Mouse (Mus musculus) embryonic facial prominence, embryonic 14.5 days (tissue): Measurements from ENCODE around the gene Slc25a41. TPM values are rescaled to one million over a fixed set of nuclear protein-coding genes. Genes with fewer than 3 reads are reported as not detected.

Source experiments
- ATAC-seq: fragments of 200-750 bp; cut with Nextera tagmentation; 2 replicates; pipeline ENCODE4 v1.8.0; 2017; ENCODE audit warnings: low read depth, moderate number of reproducible peaks, moderate TSS enrichment
- DNase-seq: peaks from one replicate; pipeline ENCODE4 v3.0.0-alpha.2; 2015; ENCODE audit warnings: low spot score
- H3K27ac ChIP-seq: fragments of 300-500 bp; sonication (generic); replicated peaks from 2 replicates; pipeline ENCODE4 v1.5.1; 2014; ENCODE audit warnings: low read depth, mild to moderate bottlenecking, low read length, moderate library complexity
- H3K27me3 ChIP-seq: fragments of 300-500 bp; sonication (generic); replicated peaks from 2 replicates; pipeline ENCODE4 v1.6.1; 2014; ENCODE audit warnings: low read length; ENCODE audit not compliant: control insufficient read depth, insufficient read depth
- H3K36me3 ChIP-seq: fragments of 300-500 bp; sonication (generic); 2 replicates; pipeline ENCODE4 v1.6.1; 2014; ENCODE audit warnings: low read length, mixed read lengths; ENCODE audit not compliant: control insufficient read depth, insufficient read depth
- H3K4me1 ChIP-seq: fragments of 300-500 bp; sonication (generic); 2 replicates; pipeline ENCODE4 v1.6.1; 2014; ENCODE audit warnings: antibody characterized with exemption, low read length; ENCODE audit not compliant: control insufficient read depth, insufficient read depth
- H3K4me2 ChIP-seq: fragments of 300-500 bp; sonication (generic); 2 replicates; pipeline ENCODE4 v1.6.1; 2014; ENCODE audit warnings: low read depth, mild to moderate bottlenecking, low read length, moderate library complexity, mixed read lengths
- H3K4me3 ChIP-seq: fragments of 300-500 bp; sonication (generic); 2 replicates; pipeline ENCODE4 v1.5.1; 2014; ENCODE audit warnings: low read depth, mild to moderate bottlenecking, low read length
- H3K9ac ChIP-seq: fragments of 300-500 bp; sonication (generic); 2 replicates; pipeline ENCODE4 v1.6.1; 2014; ENCODE audit warnings: low read depth, mild to moderate bottlenecking, low read length, moderate library complexity, mixed read lengths
- H3K9me3 ChIP-seq: fragments of 300-500 bp; sonication (generic); 2 replicates; pipeline ENCODE4 v1.6.1; 2016; ENCODE audit warnings: low read length; ENCODE audit not compliant: control insufficient read depth
- WGBS: fragments of 180-500 bp; shearing (Covaris S2); extraction: QIAGEN DNeasy Blood & Tissue Kit; methylation state at CpG from one replicate; pipeline ENCODE4 v1.1.7; 2014; 5-methylcytosine and 5-hydroxymethylcytosine counted together
- polyA plus RNA-seq: library from polyadenylated mRNA; unstranded; fragments of >200 nt; fragmentation: Nextera tagmentation; extraction: Ambion mirVana; gene quantifications from 2 replicates; pipeline ENCODE4 v1.2.1, GENCODE M21; 2014

The Slc25a41 gene
- polyA plus RNA-seq, 1 experiment from 2014 or later: not detected

GRCm38 (mm10) chr17:57031661-57032420, 9.6 kb downstream of the Slc25a41 start:
- Histone ChIP-seq H3K27ac (peak overlapping the region; percentile 92), H3K4me1 (peaks cover 13% of the 10 kb centered on the region), H3K4me3 (peak overlapping the region; percentile 99), H3K36me3 (peaks cover 19% of the 10 kb centered on the region), H3K27me3 (no peaks in the 10 kb centered on the region), H3K9me3 (no peaks in the 10 kb centered on the region), H3K9ac (peak overlapping the region; percentile 65), H3K4me2 (peak overlapping the region; percentile 66)
- DNase-seq (peak; percentile 100), ATAC-seq (peak; percentile 95)
- under 1% methylated on average over 30 of the region's 38 CpGs for WGBS

DNA sequence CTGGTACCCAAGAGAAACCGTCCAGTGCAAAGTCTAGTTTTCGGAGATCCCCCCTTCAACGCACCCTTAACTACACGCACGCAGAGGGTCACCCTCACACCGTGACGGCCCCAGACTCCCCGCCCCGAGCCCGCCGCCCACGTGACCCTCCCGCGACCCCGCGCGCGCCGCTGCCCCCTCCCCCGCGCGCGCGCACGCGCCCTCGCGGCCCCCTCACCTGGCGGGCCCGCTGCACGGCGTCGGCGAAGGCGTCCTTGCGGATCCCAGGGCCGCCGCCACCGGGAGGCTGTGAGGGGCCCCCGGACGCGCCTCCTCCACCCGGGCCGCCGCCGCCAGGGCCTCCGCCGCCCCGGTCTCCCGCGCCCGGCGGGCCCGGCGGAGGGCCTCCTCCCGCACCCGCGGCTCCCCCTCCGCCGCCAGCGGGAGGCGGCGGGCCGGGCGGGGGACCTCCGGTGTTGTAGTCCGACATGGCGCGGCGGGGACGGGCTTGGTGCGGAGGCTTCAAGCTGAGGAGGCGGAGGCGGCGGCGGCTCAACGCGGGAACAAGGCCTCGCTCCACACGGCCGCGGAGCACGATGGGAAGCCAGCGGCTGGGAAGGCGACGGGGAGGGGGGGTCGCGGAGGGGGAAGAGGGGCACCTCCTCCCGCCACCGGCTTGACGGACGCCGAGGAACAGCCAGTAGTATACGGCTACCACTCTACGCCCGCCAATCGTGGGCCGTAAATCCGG, 10.4 kb downstream of the Slc25a41 start, which contains the start of gene Khsrp:
TSS of gene Khsrp (minus strand) at position 592 of the 730 bp plus-strand sequence.
- no peaks in the 10 kb centered on the region for H3K27me3 ChIP-seq
- DNase-seq (peak; percentile 41), ATAC-seq (no peak)
- no peaks in the 10 kb centered on the region for H3K9me3 ChIP-seq
- H3K36me3 ChIP-seq: peaks cover 27% of the 10 kb centered on the region
- H3K9ac ChIP-seq: peak within 1 kb of the TSS; percentile 100
- WGBS: 0% methylated on average over 7 of the region's 99 CpGs
- H3K4me2 ChIP-seq: peak within 1 kb of the TSS; percentile 93
- peak within 1 kb of the TSS; percentile 94 for H3K27ac ChIP-seq
- peak within 1 kb of the TSS; percentile 99 for H3K4me3 ChIP-seq
- peaks cover 13% of the 10 kb centered on the region for H3K4me1 ChIP-seq

GRCm38 (mm10) chr17:57029691-57030090, 11.8 kb downstream of the Slc25a41 start:
- peaks cover 41% of the 10 kb centered on the region for H3K36me3 ChIP-seq
- ATAC-seq (no peak), DNase-seq (no peak)
- H3K27ac ChIP-seq: no peak overlapping the region
- 43% methylated on average over 8 of the region's 8 CpGs for WGBS
- H3K4me3 ChIP-seq: peak overlapping the region; percentile 99
- peaks cover 13% of the 10 kb centered on the region for H3K4me1 ChIP-seq
- H3K9me3 ChIP-seq: no peaks in the 10 kb centered on the region
- peak overlapping the region; percentile 93 for H3K4me2 ChIP-seq
- no peaks in the 10 kb centered on the region for H3K27me3 ChIP-seq
- H3K9ac ChIP-seq: peak overlapping the region; percentile 100; the same call in 1 of the 2 replicates

GRCm38 (mm10) chr17:57027471-57027870, 14.0 kb downstream of the Slc25a41 start:
- 87% methylated on average over 4 of the region's 4 CpGs for WGBS
- H3K9me3 ChIP-seq: no peaks in the 10 kb centered on the region
- H3K36me3 ChIP-seq: peaks cover 63% of the 10 kb centered on the region
- no peak for ATAC-seq
- peaks cover 13% of the 10 kb centered on the region for H3K4me1 ChIP-seq
- no peak overlapping the region for H3K9ac ChIP-seq
- H3K4me2 ChIP-seq: no peak overlapping the region
- no peaks in the 10 kb centered on the region for H3K27me3 ChIP-seq
- no peak overlapping the region for H3K4me3 ChIP-seq
- DNase-seq: no peak
- no peak overlapping the region for H3K27ac ChIP-seq

DNA sequence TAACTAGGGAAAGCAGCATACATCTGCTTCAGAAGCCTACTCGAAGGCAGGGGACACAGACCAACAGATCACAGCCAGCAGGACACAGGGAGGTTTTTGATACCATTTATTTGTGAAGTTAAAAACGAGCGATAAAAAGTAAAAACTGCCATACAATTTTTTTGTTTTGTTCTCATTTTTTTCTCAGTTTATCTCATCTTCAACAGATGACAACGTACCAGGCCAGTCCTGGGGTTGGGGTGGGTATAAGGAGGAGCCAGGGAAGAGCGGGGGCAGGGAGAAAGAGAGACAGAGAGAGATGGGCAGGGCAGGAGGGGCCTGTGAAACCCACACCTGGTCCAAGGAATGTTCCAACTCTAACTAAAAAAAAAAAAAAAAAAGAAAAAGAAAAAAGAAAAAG, 20.5 kb downstream of the Slc25a41 start:
- H3K9me3 ChIP-seq: no peaks in the 10 kb centered on the region
- DNase-seq (no peak), ATAC-seq (no peak)
- H3K9ac ChIP-seq: no peak overlapping the region
- no peaks in the 10 kb centered on the region for H3K27me3 ChIP-seq
- H3K4me1 ChIP-seq: no peaks in the 10 kb centered on the region
- no peak overlapping the region for H3K4me3 ChIP-seq
- 92% methylated on average over 5 of the region's 5 CpGs for WGBS
- H3K4me2 ChIP-seq: no peak overlapping the region
- H3K27ac ChIP-seq: no peak overlapping the region
- H3K36me3 ChIP-seq: peaks cover 67% of the 10 kb centered on the region

GRCm38 (mm10) chr17:57019693-57020092, 21.8 kb downstream of the Slc25a41 start:
- Histone ChIP-seq H3K27me3 (no peaks in the 10 kb centered on the region), H3K9ac (no peak overlapping the region), H3K4me1 (no peaks in the 10 kb centered on the region), H3K9me3 (no peaks in the 10 kb centered on the region), H3K4me2 (no peak overlapping the region), H3K36me3 (peaks cover 55% of the 10 kb centered on the region), H3K4me3 (no peak overlapping the region), H3K27ac (no peak overlapping the region)
- WGBS: 86% methylated on average over 2 of the region's 2 CpGs
- ATAC-seq (no peak), DNase-seq (no peak)

- Histone ChIP-seq H3K4me1 (peaks cover 13% of the 10 kb centered on the region), H3K4me3 (peak overlapping the region; percentile 72), H3K4me2 (peak overlapping the region; percentile 89), H3K27me3 (no peaks in the 10 kb centered on the region), H3K27ac (peak overlapping the region; percentile 97), H3K9me3 (no peaks in the 10 kb centered on the region), H3K36me3 (peaks cover 15% of the 10 kb centered on the region), H3K9ac (peak overlapping the region; percentile 80; the same call in 1 of the 2 replicates)
- ATAC-seq: no peak
- DNase-seq: no peak
- WGBS: 72% methylated on average over 13 of the region's 13 CpGs
Measured at GRCm38 (mm10) chr17:57012245-57012795, 29.1 kb downstream of the Slc25a41 start.

DNA sequence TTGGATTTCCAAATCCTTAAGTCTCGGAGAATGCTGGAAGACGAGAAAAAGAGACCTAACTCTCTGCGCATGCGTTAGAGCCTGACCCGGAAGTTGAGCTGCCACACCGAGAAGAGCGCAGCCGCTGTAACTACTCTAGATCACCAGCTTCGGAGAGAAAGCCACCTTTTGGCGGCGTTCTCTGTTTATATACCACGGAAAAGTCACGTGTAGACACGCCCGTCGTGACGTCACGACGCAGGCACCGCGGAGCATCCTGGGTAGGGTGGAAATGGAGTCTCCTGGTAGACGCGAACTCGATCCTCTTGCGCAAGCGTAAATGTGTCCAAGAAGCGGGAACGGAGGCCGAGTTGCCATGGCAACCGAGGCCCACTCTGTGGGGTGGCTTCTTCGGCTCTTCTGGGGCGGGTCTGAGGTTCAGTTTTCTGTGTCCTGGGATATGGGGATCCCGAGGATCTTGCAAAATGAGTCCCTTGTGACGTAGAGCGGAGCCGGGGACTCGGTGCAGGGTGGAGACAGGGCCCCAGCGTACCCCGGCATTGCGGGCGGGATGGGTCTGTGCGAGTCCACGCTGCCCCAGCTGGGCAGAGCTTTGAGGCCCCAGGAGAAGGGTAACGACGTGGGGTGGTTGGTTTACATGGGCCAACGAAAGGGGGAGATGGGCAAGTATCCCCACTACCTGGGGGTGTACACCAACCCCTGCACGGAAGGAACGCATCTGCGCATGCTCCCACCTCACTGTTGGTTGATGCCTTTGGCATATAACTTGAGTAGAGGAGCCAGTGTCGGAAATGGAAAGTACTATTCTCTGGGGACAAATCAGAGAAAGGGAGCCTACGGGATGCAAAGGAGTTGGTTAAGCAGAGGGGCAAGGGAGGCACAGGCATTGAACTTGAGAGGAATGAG, 30.0 kb downstream of the Slc25a41 start, which contains the start of the genes Gtf2f1 and Gm17949:
TSS of gene Gtf2f1 (minus strand) at position 53 of the 906 bp plus-strand sequence.
TSS of gene Gm17949 (plus strand) at position 234 of the 906 bp plus-strand sequence.
- under 1% methylated on average over 46 of the region's 51 CpGs for WGBS
- DNase-seq (peak; percentile 100), ATAC-seq (peak; percentile 93)
- Histone ChIP-seq H3K4me3 (peak within 1 kb of the TSS; percentile 72), H3K4me2 (peak within 1 kb of the TSS; percentile 89), H3K9ac (peak within 1 kb of the TSS; percentile 84), H3K27me3 (no peaks in the 10 kb centered on the region), H3K4me1 (peaks cover 13% of the 10 kb centered on the region), H3K36me3 (peaks cover 24% of the 10 kb centered on the region), H3K9me3 (no peaks in the 10 kb centered on the region), H3K27ac (peak within 1 kb of the TSS; percentile 97)
